Mouse (Mus musculus) E14TG2a.4 (cell line): ENCODE measurements around the gene Slfn14.

ENCODE experiments used
- CTCF ChIP-seq: conservative IDR thresholded peaks from 2 replicates; pipeline ENCODE4 v1.5.1; 2014; ENCODE audit warnings: low read length
- NANOG ChIP-seq: IDR thresholded peaks from 2 replicates; pipeline ENCODE4 v1.6.1; 2014; ENCODE audit warnings: borderline replicate concordance, low read length, mixed read lengths

- TF ChIP-seq CTCF (peak; percentile 37; the same call in 1 of the 2 replicates), NANOG (no peak)
Measured at GRCm38 (mm10) chr11:83327427-83327826, 40.9 kb upstream of the Slfn14 start.
